Mouse (Mus musculus) telencephalon, adult 2 months (tissue): ENCODE data around the gene A630073D07Rik.
"Not testable (repeated sequence)": the region's sequence is repeated elsewhere in the genome, so short reads cannot be mapped to it uniquely, and the experiment has no call there.

ENCODE experiments used
- DNase-seq: peaks from one replicate; pipeline ENCODE4 v3.0.0-alpha.2; 2011; ENCODE audit warnings: low read depth, low spot score

A630073D07Rik gene

GRCm38 (mm10) chr6:132651426-132651825, at the start of gene A630073D07Rik:
Gene A630073D07Rik, minus strand, starts transcription at chr6:132651526.
- no peak for DNase-seq

- DNase-seq: no peak
Measured at GRCm38 (mm10) chr6:132700907-132701306, 49.6 kb upstream of the A630073D07Rik start, which contains the start of gene Tas2r121. Gene Tas2r121, minus strand, starts transcription at chr6:132701007.

GRCm38 (mm10) chr6:132691596-132691995, 40.3 kb upstream of the A630073D07Rik start:
- not testable (repeated sequence) for DNase-seq

GRCm38 (mm10) chr6:132656653-132657052, 5.3 kb upstream of the A630073D07Rik start, which contains the start of gene Tas2r120:
Gene Tas2r120, plus strand, starts transcription at chr6:132656953.
- DNase-seq: no peak

GRCm38 (mm10) chr6:132649399-132649798, 1.9 kb downstream of the A630073D07Rik start:
- no peak for DNase-seq

- not testable (repeated sequence) for DNase-seq
Measured at GRCm38 (mm10) chr6:132595613-132596012, 55.7 kb downstream of the A630073D07Rik start, which contains the start of gene Prp2. Gene Prp2, plus strand, starts transcription at chr6:132595913.
